Mouse (Mus musculus) CD8-positive naive resting alpha-beta T cell, adult 57 days (primary cell): Measurements from ENCODE around the gene Glmp. TPM values are rescaled to one million over a fixed set of nuclear protein-coding genes. Genes with fewer than 3 reads are reported as not detected.

Experiments used
- total RNA-seq: library from RNA; stranded (reverse); gene quantifications from one replicate; pipeline ENCODE4 v1.2.4, GENCODE M21; 2023

The Glmp gene
- total RNA-seq = 91.9 TPM

DNA sequence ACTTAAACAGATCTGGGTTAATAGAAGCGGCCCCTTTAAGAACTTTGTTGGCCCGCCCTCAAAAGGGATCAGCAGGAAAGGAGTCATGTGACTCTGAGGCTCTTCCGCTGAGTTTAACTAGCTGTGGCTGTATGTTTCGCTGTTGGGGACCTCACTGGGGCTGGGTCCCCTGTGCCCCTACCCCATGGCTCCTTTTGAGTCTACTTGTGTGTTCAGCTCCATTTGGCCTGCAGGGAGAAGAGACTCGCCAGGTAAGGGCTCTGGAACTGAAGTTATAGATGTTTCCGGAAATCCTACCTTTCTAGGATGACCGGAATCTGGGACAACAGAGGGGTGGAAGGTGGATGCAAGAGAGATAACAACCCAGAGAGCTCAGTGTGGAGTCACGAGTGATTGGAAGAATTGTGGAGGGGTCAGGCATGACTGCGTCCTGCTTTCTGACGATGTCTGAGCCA lies at the start of gene Glmp:
Gene Glmp, plus strand, starts transcription at position 73 of the 455 bp plus-strand sequence.

DNA sequence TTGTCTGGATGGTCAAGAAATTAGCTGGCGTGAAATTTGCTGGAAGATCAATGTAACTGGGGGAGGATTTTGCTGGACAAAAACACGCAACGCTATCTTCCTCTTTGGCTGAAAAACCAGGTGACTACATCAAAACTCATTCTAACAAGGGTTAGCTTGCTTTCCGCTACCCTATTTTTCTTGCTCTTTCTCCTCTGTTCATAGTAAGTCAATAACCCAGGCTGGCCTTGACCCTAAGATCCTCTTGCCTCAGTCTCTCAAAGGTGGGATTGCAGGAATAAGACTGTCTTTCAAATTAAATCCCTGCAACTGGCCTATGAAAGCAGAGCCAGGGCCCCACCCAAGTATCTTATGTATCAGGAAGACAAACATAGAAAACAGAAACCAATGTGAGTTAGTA lies 37.7 kb upstream of the Glmp start, which contains the start of gene Gm38392:
Gene Gm38392, minus strand, starts transcription at position 101 of the 400 bp plus-strand sequence.

GRCm38 (mm10) chr3:88296561-88297318 lies 28.1 kb upstream of the Glmp start, which contains the start of the genes Tsacc and Cct3:
Tsacc (minus strand) TSS chr3:88296999.
Cct3 (plus strand) TSS chr3:88297116.

DNA sequence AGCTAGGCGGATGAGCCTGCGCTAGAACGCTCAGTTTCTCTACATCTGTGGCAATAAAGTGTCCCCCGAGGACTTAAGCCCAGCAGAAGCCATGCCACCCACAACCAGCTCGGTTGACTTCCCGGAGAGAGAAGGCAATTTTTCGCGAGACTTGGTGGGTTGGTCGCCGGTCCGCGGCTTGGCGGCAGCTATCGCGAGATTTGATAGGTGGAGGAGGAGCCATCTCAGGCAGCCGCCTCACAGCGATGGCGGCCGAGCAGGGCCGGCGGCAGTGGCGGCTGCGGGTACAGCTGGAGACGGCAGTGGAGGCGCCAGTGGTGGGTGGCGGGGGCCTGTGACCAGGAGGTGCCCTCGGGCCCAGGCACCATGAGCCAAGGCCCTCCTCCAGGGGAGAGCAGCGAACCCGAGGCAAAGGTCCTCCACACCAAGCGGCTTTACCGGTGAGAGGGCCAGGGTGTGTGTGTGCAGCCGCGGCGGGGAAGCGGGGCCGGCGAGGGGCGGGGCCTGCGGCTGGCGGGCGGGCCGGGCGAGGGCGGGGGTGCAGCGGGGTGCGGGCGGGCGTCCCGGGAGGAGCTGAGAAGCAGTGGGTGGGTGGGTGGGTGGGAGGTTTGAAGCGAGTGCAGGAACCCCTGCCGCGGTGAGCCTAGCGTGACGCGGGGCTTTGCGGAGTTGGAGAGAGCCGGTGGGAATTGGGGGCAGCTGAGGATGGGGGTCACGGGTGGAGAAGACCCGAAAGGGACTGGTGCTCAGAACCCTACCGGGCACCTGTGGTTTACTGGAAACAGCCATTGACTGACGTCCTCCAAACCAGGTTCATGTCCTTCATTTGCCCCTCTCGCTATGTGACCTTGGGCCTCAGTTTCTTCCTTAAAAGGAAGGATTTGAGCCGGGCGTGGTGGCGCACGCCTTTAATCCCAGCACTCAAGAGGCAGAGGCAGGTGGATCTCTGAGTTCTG lies 11.5 kb downstream of the Glmp start, which contains the start of the genes Tmem79 and Smg5:
Gene Tmem79, minus strand, starts transcription at position 91 of the 956 bp plus-strand sequence.
Gene Smg5, plus strand, starts transcription at position 203 of the 956 bp plus-strand sequence.

GRCm38 (mm10) chr3:88364337-88364736 lies 39.5 kb downstream of the Glmp start, which contains the start of gene Paqr6:
Paqr6 (plus strand) TSS chr3:88364584.

DNA sequence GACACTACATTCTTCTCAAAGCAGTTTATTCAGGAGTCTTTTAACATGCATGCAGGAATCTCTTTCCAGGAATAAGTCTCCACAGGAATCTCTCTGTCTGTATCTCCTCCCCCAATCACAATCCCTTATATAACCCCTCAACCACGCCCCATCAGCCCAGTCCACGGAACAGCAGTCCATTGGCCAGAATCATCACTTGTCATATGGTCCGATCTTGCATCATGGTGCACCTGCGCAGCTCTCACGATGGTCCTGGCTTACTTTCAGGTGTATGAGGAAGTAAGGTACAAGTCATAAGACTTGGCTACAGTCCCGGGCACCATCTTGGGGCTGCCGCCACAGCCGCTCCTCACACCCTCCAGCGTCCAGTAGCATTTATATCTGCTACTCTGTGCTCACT lies 47.8 kb downstream of the Glmp start, which contains the start of gene Bglap3:
Gene Bglap3, minus strand, starts transcription at position 101 of the 400 bp plus-strand sequence.

DNA sequence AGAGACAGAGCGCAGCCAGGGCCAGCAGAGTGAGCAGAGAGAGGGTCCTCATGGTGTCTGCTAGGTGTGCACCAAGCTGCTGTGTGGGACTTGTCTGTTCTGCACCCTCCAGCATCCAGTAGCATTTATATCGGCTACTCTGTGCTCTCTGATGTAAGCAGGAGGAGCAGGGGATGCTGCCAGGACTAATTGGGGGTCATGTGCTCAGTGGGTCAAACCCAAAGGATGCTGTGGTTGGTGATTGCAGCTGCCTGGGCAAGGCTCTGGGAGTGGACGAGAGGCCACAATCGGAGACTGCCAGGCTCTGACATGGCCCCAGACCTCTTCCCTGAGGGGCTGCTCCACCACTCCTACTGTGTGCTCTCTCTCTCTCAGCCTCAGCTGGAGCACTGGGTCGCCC lies 53.8 kb downstream of the Glmp start, which contains the start of gene Bglap2:
Gene Bglap2, minus strand, starts transcription at position 101 of the 400 bp plus-strand sequence.

Other genes with a start within 250 kb of the Glmp start
- gene Ttc24, start 246.7 kb upstream of the Glmp start, total RNA-seq = not detected
- 0.12 TPM for gene Iqgap3, start 243.1 kb upstream of the Glmp start, total RNA-seq
- gene Mef2d, start 182.7 kb upstream of the Glmp start, total RNA-seq = 328 TPM
- gene Rhbg, start 70.3 kb upstream of the Glmp start, total RNA-seq = not detected
- not detected for gene Gm38392, start 37.8 kb upstream of the Glmp start, total RNA-seq
- 6.6 TPM for gene Tsacc, start 28.0 kb upstream of the Glmp start, total RNA-seq
- 189 TPM for gene Cct3, start 27.9 kb upstream of the Glmp start, total RNA-seq
- gene Tmem79, start 11.1 kb downstream of the Glmp start, total RNA-seq = 0.28 TPM
- 121 TPM for gene Smg5, start 11.2 kb downstream of the Glmp start, total RNA-seq
- 0.46 TPM for gene Paqr6, start 39.6 kb downstream of the Glmp start, total RNA-seq
- gene Bglap3, start 47.7 kb downstream of the Glmp start, total RNA-seq = not detected
- gene Bglap2, start 53.7 kb downstream of the Glmp start, total RNA-seq = not detected
- not detected for gene Bglap, start 59.4 kb downstream of the Glmp start, total RNA-seq
- 36.7 TPM for gene Pmf1, start 85.3 kb downstream of the Glmp start, total RNA-seq
- gene Slc25a44, start 100.1 kb downstream of the Glmp start, total RNA-seq = 14.5 TPM
- gene Sema4a, start 136.2 kb downstream of the Glmp start, total RNA-seq = 112 TPM
- gene Lmna, start 184.9 kb downstream of the Glmp start, total RNA-seq = 7.0 TPM
- 3.4 TPM for gene Mex3a, start 207.4 kb downstream of the Glmp start, total RNA-seq
- gene Rab25, start 223.3 kb downstream of the Glmp start, total RNA-seq = 1.1 TPM
- gene Lamtor2, start 228.1 kb downstream of the Glmp start, total RNA-seq = 68.6 TPM
- 47.2 TPM for gene Ubqln4, start 228.7 kb downstream of the Glmp start, total RNA-seq